Mouse (Mus musculus): Measurements from ENCODE around the gene Dhx33.

- TF ChIP-seq EP300 (IDR thresholded peaks at IDR 0.05; ENCODE audit: low read depth): no peak
- TF ChIP-seq CTCF (IDR thresholded peaks at IDR 0.05; ENCODE audit: low read depth): no peak
These were observed 26.9 kb downstream of the Dhx33 start for GRCm38 (mm10) chr11:70977293-70977692.
